Mouse (Mus musculus) forebrain, postnatal 0 days (tissue): ENCODE data around the gene Gimap7. TPM values are rescaled to one million over a fixed set of nuclear protein-coding genes. Genes with fewer than 3 reads are reported as not detected.

ENCODE experiments used
- ATAC-seq: fragments of 200-750 bp; cut with Nextera tagmentation; 2 replicates; pipeline ENCODE4 v1.8.0; 2017; ENCODE audit warnings: mild to moderate bottlenecking, moderate library complexity
- DNase-seq: peaks from one replicate; pipeline ENCODE4 v3.0.0-alpha.2; 2015
- H3K27ac ChIP-seq: fragments of 300-500 bp; sonication (generic); 2 replicates; pipeline ENCODE4 v1.5.1; 2014; ENCODE audit warnings: low read depth, mild to moderate bottlenecking, antibody characterized with exemption, low read length, moderate library complexity, mixed read lengths
- H3K27me3 ChIP-seq: fragments of 300-500 bp; sonication (generic); 2 replicates; pipeline ENCODE4 v1.6.1; 2014; ENCODE audit warnings: mild to moderate bottlenecking, low read length, mixed read lengths; ENCODE audit not compliant: insufficient read depth
- H3K36me3 ChIP-seq: fragments of 300-500 bp; sonication (generic); 2 replicates; pipeline ENCODE4 v1.6.1; 2014; ENCODE audit warnings: mild to moderate bottlenecking, moderate library complexity; ENCODE audit not compliant: insufficient read depth
- H3K4me1 ChIP-seq: fragments of 300-500 bp; sonication (generic); 2 replicates; pipeline ENCODE4 v1.6.1; 2014; ENCODE audit warnings: antibody characterized with exemption; ENCODE audit not compliant: insufficient read depth
- H3K4me2 ChIP-seq: fragments of 300-500 bp; sonication (generic); 2 replicates; pipeline ENCODE4 v1.6.1; 2014; ENCODE audit warnings: low read depth, mild to moderate bottlenecking, moderate library complexity
- H3K4me3 ChIP-seq: fragments of 300-500 bp; sonication (generic); 2 replicates; pipeline ENCODE4 v1.5.1; 2014; ENCODE audit warnings: low read depth, low read length, mixed read lengths
- H3K9ac ChIP-seq: fragments of 300-500 bp; sonication (generic); 2 replicates; pipeline ENCODE4 v1.6.1; 2014; ENCODE audit warnings: mild to moderate bottlenecking
- H3K9me3 ChIP-seq: fragments of 300-500 bp; sonication (generic); 2 replicates; pipeline ENCODE4 v1.6.1; 2016; ENCODE audit warnings: low read length
- CTCF ChIP-seq: sonication (generic); IDR thresholded peaks from 2 replicates; pipeline ENCODE4 v1.5.1; 2016; ENCODE audit warnings: antibody characterized with exemption, control low read depth, low read depth
- WGBS: fragments of 180-500 bp; shearing (Covaris S2); extraction: QIAGEN DNeasy Blood & Tissue Kit; methylation state at CpG from one replicate; pipeline ENCODE4 v1.1.7; 2014; 5-methylcytosine and 5-hydroxymethylcytosine counted together
- polyA plus RNA-seq: library from polyadenylated mRNA; unstranded; fragments of >200 nt; fragmentation: Nextera tagmentation; extraction: Ambion mirVana; gene quantifications from 2 replicates; pipeline ENCODE4 v1.2.1, GENCODE M21; 2015
- total RNA-seq: library from RNA; depleted of rRNA; stranded (reverse); fragments of >200 nt; gene quantifications from 2 replicates; pipeline ENCODE4 v1.2.3, GENCODE M21; 2014

Gimap7 gene
- total and polyA plus RNA-seq, 2 experiments from 2014 or later: not detected

- H3K4me2 ChIP-seq: no peak within 1 kb of the TSS
- H3K27ac ChIP-seq: no peak within 1 kb of the TSS
- no peak for TF ChIP-seq CTCF
- H3K36me3 ChIP-seq: no peaks in the 10 kb centered on the region
- DNase-seq (no peak), ATAC-seq (no peak)
- H3K27me3 ChIP-seq: no peaks in the 10 kb centered on the region
- H3K9ac ChIP-seq: no peak within 1 kb of the TSS
- no peaks in the 10 kb centered on the region for H3K9me3 ChIP-seq
- no peak within 1 kb of the TSS for H3K4me3 ChIP-seq
- no peaks in the 10 kb centered on the region for H3K4me1 ChIP-seq
- WGBS: 75% methylated on average over 5 of the region's 5 CpGs
Measured at GRCm38 (mm10) chr6:48684319-48684718, 34.1 kb upstream of the Gimap7 start, which contains the start of gene Gimap4. TSS of gene Gimap4 (plus strand) at chr6:48684549.

DNA sequence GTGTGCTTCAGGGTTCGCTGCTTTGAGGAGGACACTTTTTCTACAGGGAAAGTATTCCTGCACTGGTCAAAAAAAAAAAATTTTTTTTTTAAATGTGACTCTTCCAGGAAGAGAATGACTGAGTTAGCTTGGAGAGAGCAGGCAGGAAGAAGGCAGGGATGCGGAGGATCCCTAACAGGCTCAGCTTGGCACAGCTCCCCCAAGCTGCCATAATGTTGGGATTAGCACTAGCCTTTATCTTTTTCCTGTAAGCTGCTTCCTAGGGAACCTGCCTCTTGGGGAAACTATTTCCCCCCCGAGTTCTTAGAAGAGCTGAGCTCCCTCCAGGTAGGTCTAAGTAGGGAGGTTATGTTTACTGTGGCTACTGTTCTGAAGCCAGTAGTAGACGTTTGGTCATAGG is 33.6 kb upstream of the Gimap7 start:
- DNase-seq (no peak), ATAC-seq (no peak)
- WGBS: 53% methylated on average over 4 of the region's 4 CpGs
- no peak overlapping the region for H3K4me2 ChIP-seq
- H3K36me3 ChIP-seq: no peaks in the 10 kb centered on the region
- H3K9me3 ChIP-seq: no peaks in the 10 kb centered on the region
- TF ChIP-seq CTCF: no peak
- no peak overlapping the region for H3K9ac ChIP-seq
- H3K4me1 ChIP-seq: no peaks in the 10 kb centered on the region
- no peaks in the 10 kb centered on the region for H3K27me3 ChIP-seq
- H3K27ac ChIP-seq: no peak overlapping the region
- H3K4me3 ChIP-seq: no peak overlapping the region

- H3K9ac ChIP-seq: no peak overlapping the region
- H3K4me3 ChIP-seq: no peak overlapping the region
- WGBS: 77% methylated on average over 2 of the region's 2 CpGs
- H3K9me3 ChIP-seq: no peaks in the 10 kb centered on the region
- ATAC-seq (no peak), DNase-seq (no peak)
- no peaks in the 10 kb centered on the region for H3K27me3 ChIP-seq
- H3K4me2 ChIP-seq: no peak overlapping the region
- TF ChIP-seq CTCF: no peak
- H3K4me1 ChIP-seq: no peaks in the 10 kb centered on the region
- no peaks in the 10 kb centered on the region for H3K36me3 ChIP-seq
- H3K27ac ChIP-seq: no peak overlapping the region
Measured at GRCm38 (mm10) chr6:48685251-48685650, 33.2 kb upstream of the Gimap7 start.

- H3K9me3 ChIP-seq: no peaks in the 10 kb centered on the region
- WGBS: 88% methylated on average over 7 of the region's 7 CpGs
- no peak overlapping the region for H3K9ac ChIP-seq
- DNase-seq: no peak
- no peaks in the 10 kb centered on the region for H3K36me3 ChIP-seq
- no peak for ATAC-seq
- no peak for TF ChIP-seq CTCF
- H3K27me3 ChIP-seq: no peaks in the 10 kb centered on the region
- no peak overlapping the region for H3K27ac ChIP-seq
- no peak overlapping the region for H3K4me3 ChIP-seq
- H3K4me2 ChIP-seq: no peak overlapping the region
- H3K4me1 ChIP-seq: no peaks in the 10 kb centered on the region
Measured at GRCm38 (mm10) chr6:48685694-48686665, 32.4 kb upstream of the Gimap7 start.

GRCm38 (mm10) chr6:48687077-48687476 is 31.3 kb upstream of the Gimap7 start:
- 67% methylated on average over 2 of the region's 2 CpGs for WGBS
- Histone ChIP-seq H3K4me1 (no peaks in the 10 kb centered on the region), H3K27me3 (no peaks in the 10 kb centered on the region), H3K27ac (no peak overlapping the region), H3K4me2 (no peak overlapping the region), H3K9me3 (no peaks in the 10 kb centered on the region), H3K9ac (no peak overlapping the region), H3K4me3 (no peak overlapping the region), H3K36me3 (no peaks in the 10 kb centered on the region)
- DNase-seq (no peak), ATAC-seq (no peak)
- TF ChIP-seq CTCF: no peak

DNA sequence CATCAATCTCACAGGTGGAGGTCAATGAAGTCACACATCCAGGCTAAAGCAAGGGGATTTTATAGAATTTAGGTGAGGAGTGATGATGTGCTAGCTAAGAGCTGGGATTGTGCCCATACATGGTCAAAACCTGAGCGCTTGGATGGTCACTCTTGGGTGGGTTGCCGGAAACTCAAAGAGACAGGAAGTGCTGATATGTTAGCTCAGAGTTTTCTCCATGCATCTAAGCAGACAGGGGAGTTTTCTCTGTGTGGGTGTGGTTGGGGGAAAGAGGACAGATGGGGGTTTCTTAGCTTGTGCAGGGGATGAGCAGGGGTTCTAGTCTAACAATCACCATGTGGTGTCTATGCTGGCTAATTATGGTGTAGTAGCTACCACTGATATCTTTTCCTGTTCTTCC is 29.1 kb upstream of the Gimap7 start:
- H3K4me2 ChIP-seq: no peak overlapping the region
- TF ChIP-seq CTCF: no peak
- H3K9ac ChIP-seq: no peak overlapping the region
- H3K27me3 ChIP-seq: no peaks in the 10 kb centered on the region
- no peaks in the 10 kb centered on the region for H3K4me1 ChIP-seq
- ATAC-seq: no peak
- no peak for DNase-seq
- WGBS: 88% methylated on average over 2 of the region's 2 CpGs
- H3K36me3 ChIP-seq: no peaks in the 10 kb centered on the region
- no peak overlapping the region for H3K4me3 ChIP-seq
- H3K9me3 ChIP-seq: no peaks in the 10 kb centered on the region
- no peak overlapping the region for H3K27ac ChIP-seq

GRCm38 (mm10) chr6:48692962-48693361 is 25.5 kb upstream of the Gimap7 start:
- Histone ChIP-seq H3K9me3 (no peaks in the 10 kb centered on the region), H3K4me1 (no peaks in the 10 kb centered on the region), H3K4me3 (no peak overlapping the region), H3K9ac (no peak overlapping the region), H3K27ac (no peak overlapping the region), H3K36me3 (no peaks in the 10 kb centered on the region), H3K4me2 (no peak overlapping the region), H3K27me3 (no peaks in the 10 kb centered on the region)
- ATAC-seq (no peak), DNase-seq (no peak)
- 90% methylated on average over 6 of the region's 6 CpGs for WGBS
- TF ChIP-seq CTCF: no peak
